Mouse (Mus musculus) ES-E14 (cell line): ENCODE data around the gene Mitf. TPM values are rescaled to one million over a fixed set of nuclear protein-coding genes. Genes with fewer than 3 reads are reported as not detected.

Source experiments
- DNase-seq: peaks from one replicate; pipeline ENCODE4 v3.0.0-alpha.2; 2013; ENCODE audit warnings: low read depth, low spot score
- H3K27ac ChIP-seq: 2 replicates; pipeline ENCODE4 v1.5.1; 2012; ENCODE audit warnings: low read depth, mild to moderate bottlenecking, low read length, moderate library complexity, mixed read lengths; ENCODE audit not compliant: poor library complexity, insufficient read depth, severe bottlenecking
- H3K36me3 ChIP-seq: 2 replicates; pipeline ENCODE4 v1.6.1; 2012; ENCODE audit warnings: mild to moderate bottlenecking, low read length, moderate library complexity, mixed read lengths; ENCODE audit not compliant: control insufficient read depth, poor library complexity, insufficient read depth, severe bottlenecking
- H3K4me1 ChIP-seq, 2 experiments: fragments of 150-350 bp in 1 of 2; sonication (generic) in 1 of 2; 2 replicates each; pipeline ENCODE4 v1.6.1; 2012; ENCODE audit warnings: low read length in 2 of 2, mild to moderate bottlenecking in 1 of 2, mixed read lengths in 1 of 2; ENCODE audit not compliant: control insufficient read depth in 2 of 2, insufficient read depth in 2 of 2, poor library complexity in 1 of 2
- H3K4me3 ChIP-seq, 2 experiments: fragments of 150-350 bp in 1 of 2; sonication (generic) in 1 of 2; 2 replicates each; pipeline ENCODE4 v1.5.1; 2012; ENCODE audit warnings: low read length in 2 of 2, low read depth in 1 of 2, mild to moderate bottlenecking in 1 of 2, mixed read lengths in 1 of 2; ENCODE audit not compliant: insufficient read depth in 1 of 2, poor library complexity in 1 of 2, severe bottlenecking in 1 of 2
- H3K9ac ChIP-seq: 2 replicates; pipeline ENCODE4 v1.6.1; 2012; ENCODE audit warnings: low read depth, mild to moderate bottlenecking, low read length, mixed read lengths; ENCODE audit not compliant: poor library complexity, insufficient read depth, severe bottlenecking
- H3K9me3 ChIP-seq: fragments of 150-350 bp; sonication (generic); 2 replicates; pipeline ENCODE4 v1.6.1; 2012; ENCODE audit warnings: low read depth, mild to moderate bottlenecking, low read length; ENCODE audit not compliant: control insufficient read depth, insufficient read depth
- CHD2 ChIP-seq: IDR thresholded peaks from 2 replicates; pipeline ENCODE4 v1.6.1; 2014; ENCODE audit warnings: mild to moderate bottlenecking, low read depth, low read length, inconsistent platforms
- HCFC1 ChIP-seq: IDR thresholded peaks from 2 replicates; pipeline ENCODE4 v1.6.1; 2012; ENCODE audit warnings: low read length, inconsistent platforms, borderline replicate concordance; ENCODE audit not compliant: insufficient read depth
- MAFK ChIP-seq: IDR thresholded peaks from 2 replicates; pipeline ENCODE4 v1.6.1; 2014; ENCODE audit warnings: mild to moderate bottlenecking, low read depth, low read length, inconsistent platforms; ENCODE audit not compliant: insufficient read depth
- ZC3H11A ChIP-seq: IDR thresholded peaks from 2 replicates; pipeline ENCODE4 v1.6.1; 2012; ENCODE audit warnings: low read depth, mild to moderate bottlenecking, inconsistent platforms, low read length, borderline replicate concordance
- ZNF384 ChIP-seq: IDR thresholded peaks from 2 replicates; pipeline ENCODE4 v1.6.1; 2012; ENCODE audit warnings: low read depth, low read length, inconsistent platforms
- in situ Hi-C, 2 experiments: fragments of 600-800 bp; cut with MboI; formaldehyde crosslinking; loops; one replicate each; pipeline ENCODE4 v1.15.1; 2025; ENCODE audit warnings: low sequenced_read_pairs in 2 of 2, inconsistent platforms in 1 of 2; ENCODE audit not compliant: unreplicated experiment in 2 of 2
- total RNA-seq: library from RNA; depleted of rRNA; stranded (reverse); fragments of 300-350 nt; gene quantifications from 2 replicates; pipeline ENCODE4 v1.2.3, GENCODE M21; 2012

Mitf gene
- total RNA-seq, 1 experiment: 9.3 TPM

DNA sequence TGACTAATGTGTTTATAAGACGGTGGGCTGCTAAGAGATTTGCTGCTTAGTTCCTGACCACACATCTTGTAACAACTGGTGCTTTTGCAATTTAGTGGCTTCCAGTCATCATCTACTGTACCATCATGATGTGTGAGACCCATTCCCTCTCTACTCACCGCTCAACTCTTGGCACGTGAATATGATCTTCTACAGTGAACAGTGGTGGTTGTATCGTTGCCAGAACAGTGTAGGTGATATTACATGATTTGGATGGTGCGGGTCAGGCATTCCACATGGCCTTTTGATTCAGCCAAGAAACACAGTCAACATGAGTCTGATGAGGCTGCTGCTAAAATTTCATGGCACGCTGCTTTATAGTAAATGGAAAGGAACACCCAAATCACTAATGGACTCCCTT is 114.7 kb downstream of the Mitf start:
- TF ChIP-seq CHD2 (no peak), ZC3H11A (no peak)

DNA sequence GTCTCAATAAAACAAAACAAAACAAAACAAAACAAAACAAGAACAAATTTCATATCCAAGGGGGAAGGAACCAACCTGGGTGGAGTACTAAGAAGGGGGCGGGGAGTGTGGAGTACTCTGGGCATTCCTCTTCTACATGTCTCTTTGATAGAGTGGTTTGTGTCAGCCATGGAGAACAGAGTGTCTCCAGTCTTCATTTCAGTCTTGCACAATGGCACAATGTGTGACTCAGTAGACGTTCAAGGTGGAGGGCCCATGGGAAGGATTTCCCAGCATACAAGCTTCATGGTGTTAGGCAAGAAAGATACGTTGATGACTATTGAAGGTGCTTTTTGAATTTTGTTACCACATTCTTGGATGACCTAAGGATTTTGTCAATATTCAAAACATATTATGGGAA is 117.4 kb downstream of the Mitf start:
- H3K36me3 ChIP-seq: no peaks in the 10 kb centered on the region
- TF ChIP-seq CHD2 (no peak), ZC3H11A (no peak), ZNF384 (no peak), HCFC1 (no peak), MAFK (no peak)
- H3K4me1 ChIP-seq: peaks cover 0 to 2% of the 10 kb centered on the region in 2 experiments; a peak in 1 of 4 replicates
- H3K4me3 ChIP-seq: no peak overlapping the region
- no peaks in the 10 kb centered on the region for H3K9me3 ChIP-seq
- no peak overlapping the region for H3K9ac ChIP-seq
- DNase-seq: no peak
- H3K27ac ChIP-seq: no peak overlapping the region
- in situ Hi-C loops: no loop called here

More for the DNA sequence above, 114.7 kb downstream of the Mitf start:
- Histone ChIP-seq H3K4me1 (peaks cover 0 to 3% of the 10 kb centered on the region in 2 experiments; a peak in 1 of 4 replicates), H3K4me3 (no peak overlapping the region), H3K27ac (no peak overlapping the region), H3K9ac (no peak overlapping the region), H3K9me3 (no peaks in the 10 kb centered on the region), H3K36me3 (no peaks in the 10 kb centered on the region)
- DNase-seq: no peak
- in situ Hi-C loops: no loop called here

DNA sequence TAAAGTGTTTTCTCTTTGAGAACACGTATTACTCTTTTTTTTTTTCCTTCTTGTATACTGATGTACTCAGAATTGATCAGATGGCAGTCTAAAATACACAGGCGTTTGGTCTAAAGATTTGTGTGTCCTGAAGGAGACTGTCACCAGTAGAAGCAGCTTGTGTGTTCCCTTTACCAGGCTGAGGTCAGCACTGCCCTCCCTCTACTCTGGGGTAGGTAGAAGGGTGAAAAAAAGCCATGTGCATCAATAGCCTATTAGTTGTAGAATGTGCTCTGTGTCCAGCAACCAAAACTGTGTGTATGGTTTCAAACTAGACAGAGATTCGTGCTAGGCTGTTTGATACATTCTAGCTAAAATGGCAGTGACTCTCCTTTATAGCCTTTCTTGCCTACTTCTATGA is 122.2 kb downstream of the Mitf start:
- no peaks in the 10 kb centered on the region for H3K36me3 ChIP-seq
- in situ Hi-C loops: no loop called here
- H3K9me3 ChIP-seq: no peaks in the 10 kb centered on the region
- no peaks in the 10 kb centered on the region for H3K4me1 ChIP-seq
- TF ChIP-seq CHD2: no peak
- no peak for TF ChIP-seq ZC3H11A
- DNase-seq: no peak
- no peak overlapping the region for H3K9ac ChIP-seq
- H3K4me3 ChIP-seq: no peak overlapping the region
- H3K27ac ChIP-seq: no peak overlapping the region

DNA sequence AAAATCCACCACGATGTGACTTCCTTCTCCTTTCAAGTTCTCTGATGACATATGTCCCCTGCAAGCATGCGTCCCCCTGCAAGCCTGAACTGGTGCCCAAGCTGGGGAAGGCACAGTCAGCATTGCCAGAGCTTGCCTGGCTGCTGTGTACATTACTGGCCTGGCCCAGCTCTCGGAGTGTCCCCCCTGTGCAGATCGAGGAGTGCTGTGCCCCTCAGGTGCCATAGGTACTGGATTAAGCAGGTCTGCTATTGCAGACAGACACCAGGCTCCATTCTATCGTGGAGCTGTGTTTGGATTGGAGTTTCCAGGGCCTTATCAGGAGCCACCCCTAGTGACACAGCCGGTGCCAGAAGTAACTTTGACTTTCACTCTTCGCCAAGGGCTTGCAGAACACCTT is 122.6 kb downstream of the Mitf start:
- TF ChIP-seq ZNF384 (no peak), MAFK (no peak), ZC3H11A (no peak), HCFC1 (no peak), CHD2 (no peak)
- in situ Hi-C loops: no loop called here
- Histone ChIP-seq H3K9ac (no peak overlapping the region), H3K9me3 (no peaks in the 10 kb centered on the region), H3K4me3 (no peak overlapping the region), H3K4me1 (no peaks in the 10 kb centered on the region), H3K36me3 (no peaks in the 10 kb centered on the region), H3K27ac (no peak overlapping the region)
- DNase-seq: no peak

DNA sequence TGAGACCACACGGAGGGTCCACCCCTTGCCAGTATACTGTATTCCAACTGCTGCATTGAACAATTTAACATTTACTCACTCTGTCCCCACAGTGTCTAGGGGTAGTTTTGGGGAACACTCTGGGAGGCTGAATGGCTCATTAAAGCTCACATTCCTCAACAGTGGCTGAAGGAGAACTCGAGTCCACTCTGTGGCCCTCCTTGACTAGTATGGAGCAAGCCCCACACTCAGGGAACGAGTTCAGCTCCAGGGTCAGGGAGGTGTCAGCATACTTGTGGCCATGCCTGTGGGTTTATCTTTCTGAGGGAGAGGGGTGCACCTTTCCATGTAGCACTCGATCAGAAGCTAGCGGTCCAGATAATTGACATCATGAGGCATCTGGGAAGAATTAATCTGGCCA is 130.3 kb downstream of the Mitf start:
- Histone ChIP-seq H3K4me1 (no peaks in the 10 kb centered on the region), H3K9me3 (no peaks in the 10 kb centered on the region), H3K36me3 (no peaks in the 10 kb centered on the region), H3K4me3 (no peak overlapping the region), H3K9ac (no peak overlapping the region), H3K27ac (no peak overlapping the region)
- no peak for DNase-seq
- in situ Hi-C loops: no loop called here
- no peak for TF ChIP-seq MAFK
- TF ChIP-seq CHD2: no peak
- no peak for TF ChIP-seq ZC3H11A
- no peak for TF ChIP-seq HCFC1
- TF ChIP-seq ZNF384: no peak
